8 mouse cellular contexts compared by ENCODE assay signal in genomic region chr6:54039805-54040447, GRCm38 (mm10). TPM values are rescaled to one million over a fixed set of nuclear protein-coding genes. Genes with fewer than 3 reads are reported as not detected.
A peak's percentile ranks its signal among the peaks of the same experiment; 100 is the strongest.
DNase-seq lines count a peak whose midpoint lies in the region; ATAC-seq and TF ChIP-seq lines count a peak whose summit lies in the region.

No protein-coding gene starts in this region.

- peak overlapping the region; percentile 83 for H3K9ac ChIP-seq in heart, adult 2 months (ENCODE audit: low read depth, low read length)
- peak overlapping the region; percentile 87 for H3K9ac ChIP-seq in liver, adult 2 months (ENCODE audit: low read depth, low read length)
- H3K9ac ChIP-seq in midbrain, embryonic 15.5 days: peak overlapping the region; percentile 88

- no peaks in the 10 kb centered on the region for H3K79me2 ChIP-seq in heart, adult 2 months (replicated peaks; ENCODE audit: control insufficient read depth, insufficient read depth, low read length)
- H3K79me2 ChIP-seq in liver, adult 2 months (ENCODE audit: control insufficient read depth, insufficient read depth, low read length): peaks cover 5% of the 10 kb centered on the region; the same call in 1 of the 2 replicates

- peak overlapping the region; percentile 77 for H3K27ac ChIP-seq in heart, adult 2 months
- H3K27ac ChIP-seq in cortical plate, adult 2 months (ENCODE audit: insufficient read depth, low read length): peak overlapping the region; percentile 65
- peak overlapping the region; percentile 70 for H3K27ac ChIP-seq in kidney, adult 2 months (ENCODE audit: insufficient read depth, low read depth, low read length)
- peak overlapping the region; percentile 89 for H3K27ac ChIP-seq in liver, adult 2 months (replicated peaks; ENCODE audit: insufficient read depth, low read depth, low read length)
- peak overlapping the region; percentile 95 for H3K27ac ChIP-seq in midbrain, embryonic 15.5 days

- peak overlapping the region; percentile 83 for H3K4me2 ChIP-seq in midbrain, embryonic 15.5 days

- no peak for TF ChIP-seq EP300 in heart, adult 2 months (IDR thresholded peaks at IDR 0.05; ENCODE audit: insufficient read depth, low read depth, low read length)

- H3K27me3 ChIP-seq in heart, adult 2 months (ENCODE audit: control insufficient read depth, insufficient read depth, low read length): peaks cover 4% of the 10 kb centered on the region; the same call in 1 of the 2 replicates
- no peaks in the 10 kb centered on the region for H3K27me3 ChIP-seq in kidney, adult 2 months (replicated peaks; ENCODE audit: control insufficient read depth, insufficient read depth, low read length)
- no peaks in the 10 kb centered on the region for H3K27me3 ChIP-seq in liver, adult 2 months (ENCODE audit: control insufficient read depth, insufficient read depth, low read length)
- no peaks in the 10 kb centered on the region; the same call in 1 of the 2 replicates for H3K27me3 ChIP-seq in midbrain, embryonic 15.5 days (replicated peaks)

- TF ChIP-seq CTCF in heart, adult 2 months (IDR thresholded peaks at IDR 0.05): no peak
- no peak for TF ChIP-seq CTCF in cortical plate, adult 2 months (IDR thresholded peaks at IDR 0.05; ENCODE audit: extremely low read depth, insufficient read depth, low read length)
- no peak for TF ChIP-seq CTCF in kidney, adult 2 months (conservative IDR thresholded peaks at IDR 0.05; ENCODE audit: insufficient read depth, insufficient read length, low read depth, low read length)
- TF ChIP-seq CTCF in liver, adult 2 months (IDR thresholded peaks at IDR 0.05; ENCODE audit: low read depth, low read length): no peak

- peak; percentile 43; the same call in 1 of the 2 replicates for TF ChIP-seq POLR2A in heart, adult 2 months (IDR thresholded peaks at IDR 0.05; ENCODE audit: insufficient read depth, low read depth, low read length)
- TF ChIP-seq POLR2A in cortical plate, adult 2 months (IDR thresholded peaks at IDR 0.05; ENCODE audit: extremely low read depth, insufficient read depth, low read length): 0 out of 2 replicates have a peak, but pooled peaks have one; percentile 13
- peak; percentile 46 for TF ChIP-seq POLR2A in kidney, adult 2 months (IDR thresholded peaks at IDR 0.05; ENCODE audit: low read depth, low read length)
- TF ChIP-seq POLR2A in liver, adult 2 months (IDR thresholded peaks at IDR 0.05; ENCODE audit: extremely low read depth, insufficient read depth, low read length): peak; percentile 90

- no peaks in the 10 kb centered on the region for H3K9me3 ChIP-seq in midbrain, embryonic 15.5 days

- no peaks in the 10 kb centered on the region for H3K36me3 ChIP-seq in heart, adult 2 months (ENCODE audit: control insufficient read depth, insufficient read depth, low read length)
- H3K36me3 ChIP-seq in kidney, adult 2 months (ENCODE audit: control insufficient read depth, insufficient read depth, low read length): no peaks in the 10 kb centered on the region
- H3K36me3 ChIP-seq in liver, adult 2 months (ENCODE audit: control insufficient read depth, insufficient read depth, low read length): no peaks in the 10 kb centered on the region
- no peaks in the 10 kb centered on the region for H3K36me3 ChIP-seq in midbrain, embryonic 15.5 days (replicated peaks)

- ATAC-seq in midbrain, embryonic 15.5 days (replicated peaks): peak; percentile 71

- peaks cover 4% of the 10 kb centered on the region; the same call in 1 of the 2 replicates for H3K4me1 ChIP-seq in heart, adult 2 months (ENCODE audit: control insufficient read depth, insufficient read depth, low read length)
- H3K4me1 ChIP-seq in cortical plate, adult 2 months (ENCODE audit: control insufficient read depth, insufficient read depth, low read length): peaks cover 2% of the 10 kb centered on the region
- peaks cover 13% of the 10 kb centered on the region for H3K4me1 ChIP-seq in kidney, adult 2 months (ENCODE audit: control insufficient read depth, insufficient read depth, low read length)
- peaks cover 22% of the 10 kb centered on the region; the same call in 1 of the 2 replicates for H3K4me1 ChIP-seq in liver, adult 2 months (ENCODE audit: control insufficient read depth, insufficient read depth, low read length)
- H3K4me1 ChIP-seq in midbrain, embryonic 15.5 days: peaks cover 33% of the 10 kb centered on the region

- peak in 1 of 2 experiments; percentile 81 for DNase-seq in heart, adult 2 months
- no peak for DNase-seq in heart, adult 11 months
- DNase-seq in heart, adult 8-10 months (ENCODE audit: low spot score): peak; percentile 48
- DNase-seq in kidney, adult 2 months: peak; percentile 83
- peak; percentile 65 for DNase-seq in liver, adult 2 months (ENCODE audit: extremely low read depth, low read depth, low spot score)
- peak; percentile 27 to 44 for DNase-seq in spleen, postnatal 36 days (ENCODE audit: low spot score in 2 of 2)

- under 1% methylated on average over 62 of the region's 62 CpGs for WGBS in heart, adult 2 months
- 1% methylated on average over 52 of the region's 62 CpGs for WGBS in kidney, adult 2 months
- WGBS in liver, adult 2 months: under 1% methylated on average over 60 of the region's 62 CpGs
- under 1% methylated on average over 62 of the region's 62 CpGs for WGBS in midbrain, embryonic 15.5 days

- peak overlapping the region; percentile 78 for H3K4me3 ChIP-seq in heart, adult 2 months
- H3K4me3 ChIP-seq in cortical plate, adult 2 months (ENCODE audit: insufficient read depth, low read length): peak overlapping the region; percentile 72
- peak overlapping the region; percentile 69 for H3K4me3 ChIP-seq in kidney, adult 2 months (ENCODE audit: insufficient read depth, low read depth, low read length)
- peak overlapping the region; percentile 77 for H3K4me3 ChIP-seq in liver, adult 2 months (ENCODE audit: insufficient read depth, low read depth, low read length)
- H3K4me3 ChIP-seq in midbrain, embryonic 15.5 days: peak overlapping the region; percentile 80

- intact Hi-C loops in heart, adult 2 months (cut with DNase I): loop anchor here (5.0 to 10.0 kb wide), 2 partner anchors 37 to 255 kb away; no protein-coding TSS in a partner anchor

RNA-seq across cellular contexts. Expression of gene Chn2, which starts 0.6 kb away (rescaled TPM):
- 1 to 10 TPM; 2.0 to 2.3 TPM for total RNA-seq in heart, adult 2 months (2021)
- polyA plus RNA-seq in heart, adult 2 months (2012; rRNA removed): 2.3 and 3.4 TPM in 2 replicates
- polyA plus RNA-seq in cortical plate, adult 2 months (2012; rRNA removed): 53.1 and 54.9 TPM in 2 replicates
- 1 to 10 TPM; 2.7 to 5.1 (median 2.9) TPM for total RNA-seq in heart, adult 8-10 months (2022)
- polyA plus RNA-seq in kidney, adult 2 months (2012; rRNA removed): 22.8 and 24.8 TPM in 2 replicates
- 36.2 and 46.2 TPM in 2 replicates for total RNA-seq in liver, adult 2 months (2014; rRNA removed)
- polyA plus RNA-seq in liver, adult 2 months (2012; rRNA removed): 35.6 and 37.3 TPM in 2 replicates
- 34.0 and 37.5 TPM in 2 replicates for polyA plus RNA-seq in midbrain, embryonic 15.5 days (2015; fragmentation: Nextera tagmentation; extraction: Ambion mirVana)

Comparison
In these comparisons a context has a peak if more than half of its experiments do, and no peak if none do; other contexts are left out.
1. POLR2A ChIP-seq: peak in every context shown above with its lines; median percentile 90 in liver, adult 2 months; 46 in kidney, adult 2 months; 43 in heart, adult 2 months; 13 in cortical plate, adult 2 months.